Mouse (Mus musculus) spleen, adult 12 weeks (tissue): Measurements from ENCODE around the gene Npas3.
"Not testable (repeated sequence)": the region's sequence is repeated elsewhere in the genome, so short reads cannot be mapped to it uniquely, and the experiment has no call there.

Experiments
- DNase-seq: peaks from one replicate; pipeline ENCODE4 v3.0.0; 2022; ENCODE audit warnings: low spot score

The Npas3 gene

GRCm38 (mm10) chr12:53248101-53248727, at the start of gene Npas3:
Gene Npas3 (plus strand): TSS chr12:53248677.
- no peak for DNase-seq

GRCm38 (mm10) chr12:53217141-53217540, 31.3 kb upstream of the Npas3 start:
- no peak for DNase-seq

GRCm38 (mm10) chr12:53222742-53223141, 25.7 kb upstream of the Npas3 start:
- no peak for DNase-seq

DNA sequence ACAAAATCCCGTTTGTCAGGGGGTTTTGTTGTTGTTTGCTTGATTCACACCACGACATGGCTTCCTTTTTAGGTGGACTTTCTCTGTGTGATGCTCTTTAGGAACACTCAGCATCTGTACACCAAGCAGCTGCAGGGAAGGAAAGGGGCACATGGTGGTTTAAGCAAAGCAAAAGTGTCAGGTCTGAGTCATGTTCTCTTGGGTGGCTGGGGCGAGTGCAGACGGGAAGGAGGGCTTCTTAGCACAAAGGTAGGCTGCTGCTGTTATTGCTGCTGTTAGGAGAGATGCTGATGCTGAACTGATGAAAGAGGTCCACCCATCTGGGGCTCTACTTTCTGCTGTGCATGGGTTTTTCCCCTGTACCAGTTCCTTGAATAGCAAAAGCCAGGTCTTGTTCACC, 21.1 kb upstream of the Npas3 start:
- no peak for DNase-seq

DNA sequence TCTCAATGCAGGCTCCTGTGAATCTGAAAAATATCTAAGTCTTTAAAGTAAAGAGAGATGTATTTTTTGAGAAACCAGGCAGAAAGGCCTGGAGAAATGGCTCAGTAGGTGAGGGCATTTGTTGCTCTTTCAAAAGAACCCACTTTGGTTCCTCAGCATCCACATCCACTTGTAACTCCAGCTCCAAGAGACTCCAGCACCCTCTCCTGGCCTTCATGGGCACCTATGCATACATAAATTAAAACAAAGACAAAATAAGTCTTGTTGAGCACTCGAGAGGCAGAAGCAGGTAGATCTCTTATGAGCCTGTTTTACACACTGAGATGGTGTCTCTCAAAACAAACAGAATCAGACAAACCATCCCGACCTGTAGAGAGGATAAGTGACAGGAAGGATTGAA, 19.1 kb upstream of the Npas3 start:
- DNase-seq, result no peak

GRCm38 (mm10) chr12:53246181-53246580, 2.3 kb upstream of the Npas3 start:
- DNase-seq, result no peak

- no peak for DNase-seq
These were observed 1.6 kb upstream of the Npas3 start for GRCm38 (mm10) chr12:53246581-53247490.

DNA sequence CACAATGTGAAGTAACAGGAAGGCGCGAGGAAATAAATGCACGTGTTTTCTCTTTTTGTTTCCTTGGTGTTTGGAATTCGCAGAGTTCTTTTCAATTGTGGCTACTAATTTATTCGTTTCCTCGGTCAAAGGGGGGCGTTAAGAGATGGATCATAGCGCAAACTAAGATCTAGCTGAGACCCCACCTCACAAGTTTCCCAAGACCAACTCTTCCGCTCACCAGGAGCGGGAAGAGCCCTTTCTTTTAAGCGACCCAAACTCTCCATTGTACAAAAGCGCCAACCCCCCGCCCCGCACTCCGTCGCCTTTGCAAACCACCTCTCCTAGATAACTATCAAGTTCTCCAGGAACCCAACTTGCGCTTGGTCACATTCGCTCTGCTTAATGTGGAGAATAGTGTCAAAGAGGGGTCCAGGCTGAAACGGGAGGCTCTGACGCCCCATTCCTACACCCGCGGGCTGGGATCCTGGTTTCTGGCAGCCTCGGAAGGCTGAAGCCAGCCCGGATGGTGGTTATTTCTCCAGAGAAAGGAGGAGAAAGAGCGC, 914 bp upstream of the Npas3 start:
- DNase-seq, result no peak

GRCm38 (mm10) chr12:53248796-53249195, 319 bp downstream of the Npas3 start:
- DNase-seq, result no peak

GRCm38 (mm10) chr12:53251701-53252181, 3.3 kb downstream of the Npas3 start:
- DNase-seq, result no peak

DNA sequence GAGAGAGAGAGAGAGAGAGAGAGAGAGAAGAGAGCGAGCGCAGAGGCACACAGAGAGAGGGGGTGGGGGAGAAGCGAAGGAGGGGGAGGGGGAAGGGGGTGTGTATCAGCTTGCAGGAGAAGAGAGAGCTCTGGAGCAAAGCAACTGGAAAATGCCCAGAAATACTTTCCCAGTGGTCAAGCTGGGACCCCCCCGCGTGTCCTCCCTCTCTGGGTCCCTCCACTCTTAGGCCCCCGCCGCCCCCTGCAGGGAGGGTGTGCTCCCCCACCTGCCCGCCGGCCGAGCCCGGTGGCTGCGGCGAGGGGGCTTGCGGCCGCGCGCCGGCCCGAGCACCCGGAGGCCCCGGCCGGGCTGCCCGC, 3.7 kb downstream of the Npas3 start:
- no peak for DNase-seq

DNA sequence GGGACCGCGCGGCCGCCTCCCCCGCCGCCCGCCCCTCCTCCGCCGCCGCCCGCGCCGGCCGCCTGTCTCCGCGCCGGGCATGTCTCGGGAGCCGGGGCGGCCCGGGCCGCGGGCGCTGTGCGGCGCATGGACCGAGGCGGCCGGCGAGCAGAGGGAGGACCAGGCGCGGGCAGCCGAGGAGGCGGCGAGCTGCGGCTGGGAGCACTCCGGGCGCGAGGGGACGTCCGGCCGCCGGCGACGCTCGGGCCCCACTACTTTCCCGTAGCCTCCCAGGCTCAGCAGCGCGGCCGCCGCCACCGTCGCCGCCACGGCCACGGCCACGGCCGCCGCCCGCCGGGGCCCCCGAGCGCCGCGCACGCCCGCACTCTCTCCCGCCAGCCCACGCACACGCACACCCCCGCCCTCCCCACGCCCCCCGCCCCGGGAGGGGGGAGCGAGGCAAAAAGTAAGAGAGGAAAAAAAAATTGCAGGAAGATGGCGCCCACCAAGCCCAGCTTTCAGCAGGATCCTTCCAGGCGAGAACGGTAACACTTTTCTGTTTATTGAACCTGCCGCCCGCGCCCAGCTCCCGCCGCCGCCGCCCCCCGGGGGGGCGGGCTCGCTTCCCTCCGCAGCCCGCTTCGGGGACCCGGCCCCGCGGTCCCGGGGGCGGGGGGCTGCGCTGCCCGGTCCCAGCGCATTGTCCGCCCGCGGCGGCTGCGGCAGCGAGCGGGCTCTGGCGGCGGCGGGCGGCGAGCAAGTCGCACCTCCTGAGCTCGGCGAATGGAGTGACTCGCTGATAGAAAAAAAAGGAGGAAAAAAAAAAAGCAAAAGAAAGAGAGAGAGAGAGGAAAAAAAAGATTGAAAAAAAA, 4.3 kb downstream of the Npas3 start:
- no peak for DNase-seq

DNA sequence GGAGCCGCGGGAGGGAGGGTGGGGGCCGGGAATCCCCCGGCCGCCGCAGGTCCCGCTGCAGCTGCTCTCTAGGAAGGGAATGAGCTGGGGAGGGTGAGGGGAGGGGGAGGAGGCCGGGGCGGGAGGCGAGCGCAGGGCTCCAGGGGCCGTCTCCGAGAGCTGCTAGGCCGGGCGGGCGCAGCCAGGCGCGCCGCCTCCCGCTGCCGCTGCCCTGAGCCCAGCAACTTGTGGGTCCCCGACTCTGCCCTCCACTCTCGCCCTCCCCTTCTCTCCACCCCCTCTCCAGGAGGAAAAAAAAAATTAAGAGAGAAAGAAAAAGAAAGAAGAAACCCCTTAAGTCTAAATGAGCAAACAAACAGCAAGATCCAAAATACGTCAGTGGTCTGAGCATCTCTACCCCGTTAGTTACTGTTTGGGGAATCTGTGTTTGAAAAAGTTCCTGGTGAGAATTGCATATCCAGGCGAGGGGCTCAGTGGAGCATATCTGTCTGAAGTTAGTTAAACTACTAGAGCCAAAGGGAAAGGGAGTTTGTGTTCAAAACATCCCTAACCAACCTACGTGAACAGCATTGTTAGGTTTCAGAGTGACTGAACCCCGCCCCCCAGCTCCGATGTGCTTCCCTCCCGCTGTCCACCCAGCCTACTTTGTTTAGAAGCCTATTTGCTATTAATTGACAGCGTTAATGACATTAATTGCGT, 5.1 kb downstream of the Npas3 start:
- no peak for DNase-seq

DNA sequence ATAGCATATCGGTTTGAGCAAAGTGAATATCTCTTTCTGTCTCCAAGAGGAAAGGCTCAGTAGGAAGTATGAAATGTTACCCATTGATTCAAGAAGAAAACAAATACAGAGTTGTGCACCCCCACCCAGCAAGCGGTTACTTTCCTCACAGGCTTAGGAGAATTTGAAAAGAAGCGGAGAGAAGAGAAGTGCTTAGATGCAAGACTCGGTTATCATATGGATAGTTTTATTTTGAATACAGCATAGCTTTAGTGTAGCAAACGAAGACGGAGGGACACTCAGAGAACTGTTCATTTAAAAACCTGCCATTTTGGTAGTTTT, 5.6 kb downstream of the Npas3 start:
- no peak for DNase-seq

- not testable (repeated sequence) for DNase-seq
These were observed 26.0 kb downstream of the Npas3 start for GRCm38 (mm10) chr12:53274502-53274901.

- no peak for DNase-seq
These were observed 28.9 kb downstream of the Npas3 start for GRCm38 (mm10) chr12:53277393-53277792.

DNA sequence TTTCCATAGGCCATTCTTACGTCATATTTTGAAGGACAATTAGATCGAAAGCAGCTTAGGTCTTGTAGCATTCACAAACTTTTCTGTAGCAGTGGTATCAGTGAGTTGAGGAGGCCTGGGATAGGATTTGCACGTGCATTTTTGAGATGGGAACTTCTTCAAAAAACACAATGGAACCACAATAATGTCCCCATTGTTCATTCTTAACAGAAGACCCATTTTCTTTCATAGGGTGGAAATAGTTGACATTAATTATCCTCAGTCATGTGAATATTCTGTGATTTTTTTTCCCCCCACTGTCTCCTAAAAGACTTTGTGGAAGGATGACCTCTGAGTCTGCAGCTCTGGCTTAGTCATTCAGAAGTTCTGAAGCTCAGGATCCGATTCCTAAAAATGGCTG, 41.9 kb downstream of the Npas3 start:
- DNase-seq, result no peak

GRCm38 (mm10) chr12:53290846-53291245, 42.4 kb downstream of the Npas3 start:
- DNase-seq, result no peak

DNA sequence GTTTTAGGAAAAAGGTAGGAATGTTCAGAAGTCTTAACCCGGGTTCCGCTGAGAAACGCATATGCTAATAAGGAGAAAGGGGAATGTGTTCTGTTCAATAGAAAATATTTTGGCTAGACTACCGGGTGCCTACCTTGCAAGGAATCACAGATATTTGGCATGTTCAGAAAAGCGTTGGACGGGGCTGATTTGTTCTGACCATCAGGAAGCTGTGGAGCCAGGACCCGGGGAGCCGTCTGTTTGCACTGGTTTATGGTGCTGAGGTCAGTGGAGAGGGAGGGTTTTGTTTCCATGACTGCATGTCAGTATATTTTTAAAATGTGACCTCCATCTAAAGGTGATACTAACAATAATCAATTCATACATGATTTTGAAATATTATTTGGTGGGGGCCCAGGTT, 43.5 kb downstream of the Npas3 start:
- DNase-seq, result no peak

- DNase-seq, result no peak
These were observed 44.2 kb downstream of the Npas3 start for GRCm38 (mm10) chr12:53292508-53293300.

GRCm38 (mm10) chr12:53294011-53294410, 45.5 kb downstream of the Npas3 start:
- DNase-seq, result no peak
